Mouse (Mus musculus) bone marrow macrophage, adult 2 months (primary cell): ENCODE results near the gene Mettl27.

ENCODE experiments used
- CTCF ChIP-seq: IDR thresholded peaks from 2 replicates; pipeline ENCODE4 v1.5.1; 2012; ENCODE audit warnings: low read depth, mild to moderate bottlenecking, low read length, moderate library complexity
- POLR2A ChIP-seq: IDR thresholded peaks from 2 replicates; pipeline ENCODE4 v1.6.1; 2012; ENCODE audit warnings: mild to moderate bottlenecking, low read depth, low read length, borderline replicate concordance

- TF ChIP-seq CTCF (no peak), POLR2A (no peak)
Measured at GRCm38 (mm10) chr5:134948085-134948439, 15.9 kb downstream of the Mettl27 start.
